Mouse (Mus musculus) myocyte (in vitro differentiated cells): Measurements from ENCODE around the gene Pwp2.

Experiments used
- CEBPB ChIP-seq: IDR thresholded peaks from 2 replicates; pipeline ENCODE4 v1.6.1; 2011; ENCODE audit warnings: mild to moderate bottlenecking, moderate library complexity; ENCODE audit not compliant: poor library complexity, insufficient read depth, severe bottlenecking
- E2F4 ChIP-seq: IDR thresholded peaks from one replicate; pipeline ENCODE4 v1.6.1; 2011; ENCODE audit warnings: mild to moderate bottlenecking, control low read depth, moderate library complexity; ENCODE audit not compliant: insufficient read depth
- MAX ChIP-seq: IDR thresholded peaks from one replicate; pipeline ENCODE4 v1.6.1; 2011; ENCODE audit warnings: low read depth, mild to moderate bottlenecking, control low read depth
- MYOD1 ChIP-seq, 3 experiments: IDR thresholded peaks; one replicate each; pipeline ENCODE4 v1.6.1; 2011; ENCODE audit warnings: control low read depth in 2 of 3, low read depth in 2 of 3, mild to moderate bottlenecking in 2 of 3, moderate library complexity in 1 of 3; ENCODE audit not compliant: insufficient read length in 2 of 3, control insufficient read depth in 1 of 3
- POLR2A ChIP-seq: IDR thresholded peaks from one replicate; pipeline ENCODE4 v1.6.1; 2011; ENCODE audit warnings: low read depth, mild to moderate bottlenecking, control low read depth, moderate library complexity; ENCODE audit not compliant: insufficient read length
- POLR2AphosphoS2 ChIP-seq: IDR thresholded peaks from one replicate; pipeline ENCODE4 v1.6.1; 2011; ENCODE audit warnings: low read depth, control low read depth; ENCODE audit not compliant: insufficient read length

DNA sequence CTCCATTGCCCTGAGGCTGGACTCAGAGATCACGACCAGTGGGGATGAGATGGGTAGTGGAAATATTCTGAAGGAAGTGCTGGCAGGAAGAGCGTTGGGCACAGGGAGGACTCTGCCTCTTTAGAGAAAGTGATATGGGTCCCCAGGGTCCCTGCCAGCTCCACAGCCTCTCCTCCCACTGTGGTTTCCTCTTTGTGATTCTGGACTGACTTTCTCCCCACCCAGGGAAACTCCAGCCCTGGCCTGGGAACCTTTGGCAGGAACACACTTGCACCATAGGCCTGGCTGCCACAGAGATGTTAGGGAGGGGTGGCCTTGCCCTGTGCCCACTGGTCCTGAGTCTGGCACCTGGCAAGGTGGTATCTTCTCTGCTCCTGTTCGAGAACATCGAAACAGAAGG is 55.0 kb downstream of the Pwp2 start:
- TF ChIP-seq E2F4 (no peak), POLR2A (no peak), POLR2AphosphoS2 (no peak), MAX (no peak), CEBPB (no peak), MYOD1 (IDR thresholded peaks at IDR 0.05; ENCODE audit: control insufficient read depth in 1 of 3, insufficient read length in 2 of 3, low read depth in 2 of 3) (no peak)
